Mouse (Mus musculus) heart, postnatal 0 days (tissue): ENCODE measurements around the gene Tmem8.

Source experiments
- CTCF ChIP-seq: IDR thresholded peaks from 2 replicates; pipeline ENCODE4 v1.5.1; 2016; ENCODE audit warnings: antibody characterized with exemption, control low read depth, low read depth
- EP300 ChIP-seq: IDR thresholded peaks from 2 replicates; pipeline ENCODE4 v1.6.1; 2016; ENCODE audit warnings: antibody characterized with exemption, low read depth

- TF ChIP-seq CTCF (no peak), EP300 (no peak)
Measured at GRCm38 (mm10) chr17:26105619-26106018, 7.5 kb upstream of the Tmem8 start.
